Mouse (Mus musculus) ES-E14 (cell line): ENCODE measurements around the gene Rb1.

ENCODE experiments used
- CHD2 ChIP-seq: IDR thresholded peaks from 2 replicates; pipeline ENCODE4 v1.6.1; 2014; ENCODE audit warnings: mild to moderate bottlenecking, low read depth, low read length, inconsistent platforms
- HCFC1 ChIP-seq: IDR thresholded peaks from 2 replicates; pipeline ENCODE4 v1.6.1; 2012; ENCODE audit warnings: low read length, inconsistent platforms, borderline replicate concordance; ENCODE audit not compliant: insufficient read depth
- MAFK ChIP-seq: IDR thresholded peaks from 2 replicates; pipeline ENCODE4 v1.6.1; 2014; ENCODE audit warnings: mild to moderate bottlenecking, low read depth, low read length, inconsistent platforms; ENCODE audit not compliant: insufficient read depth
- ZNF384 ChIP-seq: IDR thresholded peaks from 2 replicates; pipeline ENCODE4 v1.6.1; 2012; ENCODE audit warnings: low read depth, low read length, inconsistent platforms

- TF ChIP-seq CHD2, result no peak
- TF ChIP-seq MAFK, result no peak
- no peak for TF ChIP-seq HCFC1
- TF ChIP-seq ZNF384, result no peak
These were observed 40.7 kb upstream of the Rb1 start for GRCm38 (mm10) chr14:73366278-73366677.
